ENCODE assay signal across 8 mouse cellular contexts in the genomic region with DNA sequence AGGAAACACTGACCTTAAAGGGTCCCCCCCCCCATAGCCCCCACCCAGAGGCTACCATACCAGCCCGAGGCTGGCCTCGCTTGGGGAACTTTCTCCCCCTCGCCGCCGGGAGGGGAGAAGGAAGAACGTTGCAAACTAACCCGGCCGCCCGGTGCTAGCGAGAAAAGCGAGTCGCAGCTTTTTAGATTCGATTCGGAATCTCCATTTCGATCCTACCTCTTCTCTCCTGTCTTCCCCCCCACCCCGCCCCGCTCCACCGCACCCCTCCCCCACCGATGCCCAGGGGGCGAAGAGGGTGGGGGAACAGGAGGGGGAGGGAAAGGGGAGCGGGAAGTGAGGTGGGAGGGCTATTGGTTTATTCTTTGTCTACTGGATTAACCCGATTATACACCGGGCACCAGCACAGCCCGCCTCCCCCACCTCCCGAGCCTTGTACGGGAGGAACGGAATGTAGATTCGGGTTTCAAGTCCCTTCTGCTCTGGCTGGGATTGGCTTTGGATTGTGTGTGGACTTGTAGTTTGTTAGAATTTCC. TPM values are rescaled to one million over a fixed set of nuclear protein-coding genes. Genes with fewer than 3 reads are reported as not detected.
DNase-seq lines count a peak whose midpoint lies in the region; ATAC-seq and TF ChIP-seq lines count a peak whose summit lies in the region.

No protein-coding gene starts in this region.

- WGBS in hindbrain, postnatal 0 days: 0% methylated on average over 24 of the region's 28 CpGs

- peak overlapping the region; percentile 99 for H3K4me2 ChIP-seq in hindbrain, postnatal 0 days (ENCODE audit: low read depth, low read length)

- peak overlapping the region; percentile 93 for H3K9ac ChIP-seq in hindbrain, postnatal 0 days (replicated peaks; ENCODE audit: low read length)

- H3K27me3 ChIP-seq in hindbrain, postnatal 0 days (ENCODE audit: insufficient read depth, low read length): no peaks in the 10 kb centered on the region

- H3K9me3 ChIP-seq in hindbrain, postnatal 0 days (ENCODE audit: low read length): no peaks in the 10 kb centered on the region

- peak; percentile 62 for DNase-seq in cerebellum, adult 11 months
- peak; percentile 47 to 63 for DNase-seq in cerebellum, postnatal 4 days (ENCODE audit: low spot score in 2 of 2)
- peak; percentile 44 to 61 for DNase-seq in gastrocnemius, adult 8-10 months (ENCODE audit: low spot score in 2 of 2)
- DNase-seq in hindbrain, postnatal 0 days (ENCODE audit: low spot score): peak; percentile 81
- peak; percentile 47 to 63 for DNase-seq in left cerebral cortex, adult 8-10 months (ENCODE audit: low spot score in 2 of 2)
- DNase-seq in lung, postnatal 36 days: peak; percentile 69
- DNase-seq in right cerebral cortex, postnatal 36 days (ENCODE audit: low spot score in 2 of 2): peak; percentile 49 to 58

- H3K36me3 ChIP-seq in hindbrain, postnatal 0 days (ENCODE audit: insufficient read depth, low read length): no peaks in the 10 kb centered on the region

- peak overlapping the region; percentile 94 for H3K27ac ChIP-seq in hindbrain, postnatal 0 days

- H3K4me3 ChIP-seq in hindbrain, postnatal 0 days (ENCODE audit: low read length): peak overlapping the region; percentile 71

- no peak for TF ChIP-seq CTCF in hindbrain, postnatal 0 days (IDR thresholded peaks at IDR 0.05; ENCODE audit: low read depth)

- peaks cover 5% of the 10 kb centered on the region for H3K4me1 ChIP-seq in hindbrain, postnatal 0 days (ENCODE audit: insufficient read depth, low read length)

- ATAC-seq in cerebellum, adult (ENCODE audit: insufficient number of reproducible peaks, low FRiP score, low TSS enrichment): no peak
- ATAC-seq in hindbrain, postnatal 0 days: peak; percentile 52

RNA-seq across cellular contexts. Expression of a gene that starts 1.0 kb away (rescaled TPM):
- 10 to 100 TPM; 15.7 to 20.8 (median 18.7) TPM for total RNA-seq in gastrocnemius, adult 8-10 months (2022)
- total RNA-seq in hindbrain, postnatal 0 days (2014; rRNA removed): 33.5 and 38.4 TPM in 2 replicates
- polyA plus RNA-seq in hindbrain, postnatal 0 days (2015; fragmentation: Nextera tagmentation; extraction: Ambion mirVana): 61.7 and 71.4 TPM in 2 replicates
- total RNA-seq in left cerebral cortex, adult 8-10 months (2022): 10 to 100 TPM; 77.7 to 87.4 (median 83.9) TPM
